Mouse (Mus musculus) monocyte, adult 5-6 weeks (primary cell): ENCODE results near the gene Atad3a. TPM values are rescaled to one million over a fixed set of nuclear protein-coding genes. Genes with fewer than 3 reads are reported as not detected.
A peak's percentile ranks its signal among the peaks of the same experiment; 100 is the strongest.
"Not testable (repeated sequence)": the region's sequence is repeated elsewhere in the genome, so short reads cannot be mapped to it uniquely, and the experiment has no call there.

Source experiments
- ATAC-seq: fragments of 153-309, 156-312 bp; replicated peaks from 2 replicates; pipeline ENCODE4 v1.8.0; 2017; ENCODE audit warnings: mild to moderate bottlenecking; ENCODE audit not compliant: low TSS enrichment, insufficient number of reproducible peaks, severe bottlenecking, poor library complexity, low FRiP score
- total RNA-seq: library from RNA; stranded (forward); fragments of 200-1000, 200-491, 200-594 nt; gene quantifications from 3 replicates; pipeline ENCODE4 v1.2.3, GENCODE M21; 2017

The Atad3a gene
- total RNA-seq, 1 experiment from 2014 or later = 24.8 TPM

DNA sequence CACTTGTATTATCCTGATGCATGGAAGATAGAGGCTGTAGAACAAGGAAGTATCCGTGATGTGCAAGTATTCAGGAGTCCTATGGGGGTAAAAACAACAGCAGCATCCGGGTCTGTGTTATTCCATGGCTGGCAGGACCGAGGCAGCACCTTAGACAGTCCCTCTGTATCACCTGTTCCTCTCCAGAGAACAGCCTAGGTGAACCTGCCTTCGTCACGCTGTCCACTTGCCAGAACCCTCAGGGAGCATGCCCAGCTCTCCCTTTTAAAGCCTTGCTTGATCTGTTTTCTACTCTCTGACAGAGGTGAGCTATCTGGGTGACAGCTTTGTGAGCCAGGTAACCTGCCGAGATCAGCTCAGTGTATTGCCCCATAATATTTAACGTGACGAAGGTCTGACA is 16.4 kb downstream of the Atad3a start:
- no peak for ATAC-seq

DNA sequence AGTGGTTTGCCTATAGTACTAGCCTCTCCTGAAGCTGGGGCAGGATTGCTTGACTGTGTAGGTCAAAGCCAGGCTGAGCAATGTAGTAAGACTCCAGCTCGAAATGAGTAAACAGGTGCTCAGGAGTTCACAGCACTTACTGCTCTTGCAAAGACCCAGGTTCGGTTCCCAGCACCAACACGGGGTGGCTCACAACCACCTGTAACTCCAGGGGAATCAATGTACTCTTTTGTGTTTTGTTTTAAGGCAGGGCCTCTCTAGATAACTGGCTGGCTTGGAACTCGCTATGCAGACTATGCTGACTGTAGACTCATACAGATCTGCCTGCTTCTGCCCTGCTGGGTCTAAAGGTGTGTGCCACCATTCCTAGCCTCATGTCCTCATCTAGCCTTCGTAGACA is 18.2 kb downstream of the Atad3a start:
- no peak for ATAC-seq

DNA sequence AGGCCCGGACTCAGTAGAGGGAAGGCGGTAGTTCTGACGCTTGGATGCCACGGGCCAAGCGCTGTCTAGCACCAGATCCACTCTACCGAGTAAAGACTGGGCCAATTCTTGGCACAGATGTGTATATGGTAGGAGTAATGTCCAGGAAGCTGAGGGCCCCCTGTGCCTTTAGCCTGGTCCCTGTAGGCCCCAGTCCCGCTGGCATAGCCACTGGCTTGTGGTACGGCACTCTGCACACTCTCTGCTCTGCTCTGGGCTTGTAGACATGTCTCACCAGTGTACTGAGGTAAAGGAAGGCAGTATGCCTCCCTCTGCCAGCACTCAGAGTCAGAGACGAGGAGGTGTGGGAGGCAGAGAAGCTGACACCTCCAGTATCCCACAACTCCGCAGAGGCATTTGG is 20.2 kb downstream of the Atad3a start:
- not testable (repeated sequence) for ATAC-seq

DNA sequence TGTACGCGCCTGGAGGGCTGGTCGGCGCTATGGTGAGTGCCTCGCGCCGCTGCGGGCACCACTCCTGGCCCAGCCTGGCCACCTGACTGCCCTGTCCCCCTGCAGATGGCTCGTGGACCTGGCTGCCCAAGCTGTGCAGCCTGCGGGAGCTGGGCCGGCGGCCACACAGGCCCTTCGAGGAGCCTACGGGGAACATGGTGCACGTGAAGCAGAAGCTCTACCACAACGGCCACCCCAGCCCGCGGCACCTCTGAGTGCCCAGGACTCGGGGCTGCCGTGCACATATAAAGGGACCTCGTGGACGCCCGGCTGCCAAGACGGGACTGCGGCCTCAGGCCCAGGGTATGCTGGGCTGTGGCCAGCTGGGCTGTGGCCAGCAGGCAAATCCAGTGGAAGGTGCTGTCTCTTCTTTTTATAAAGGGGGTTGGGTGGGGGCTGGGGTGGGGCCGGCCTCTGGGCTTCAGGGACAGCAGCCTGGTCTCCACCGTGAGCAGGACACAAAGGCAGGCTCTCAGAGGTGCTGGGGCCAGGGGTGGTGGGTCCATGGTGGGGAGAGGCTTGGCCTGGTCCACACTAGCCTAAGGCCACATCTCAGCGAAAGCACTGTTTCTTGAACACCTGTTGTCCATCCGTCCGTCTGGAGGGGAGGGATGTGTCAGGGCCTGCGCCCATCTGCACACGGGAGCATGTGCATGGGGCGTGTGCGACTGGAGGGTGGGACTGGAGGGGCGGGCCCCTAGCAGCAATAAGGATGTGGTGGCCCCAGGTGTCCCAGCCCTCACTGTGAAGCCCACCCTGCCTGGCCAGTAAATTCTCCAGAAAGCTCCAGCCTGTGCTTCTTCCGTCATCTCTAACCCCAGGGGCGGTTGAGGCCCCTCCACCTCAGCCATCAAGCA is 20.9 kb downstream of the Atad3a start:
- no peak for ATAC-seq

DNA sequence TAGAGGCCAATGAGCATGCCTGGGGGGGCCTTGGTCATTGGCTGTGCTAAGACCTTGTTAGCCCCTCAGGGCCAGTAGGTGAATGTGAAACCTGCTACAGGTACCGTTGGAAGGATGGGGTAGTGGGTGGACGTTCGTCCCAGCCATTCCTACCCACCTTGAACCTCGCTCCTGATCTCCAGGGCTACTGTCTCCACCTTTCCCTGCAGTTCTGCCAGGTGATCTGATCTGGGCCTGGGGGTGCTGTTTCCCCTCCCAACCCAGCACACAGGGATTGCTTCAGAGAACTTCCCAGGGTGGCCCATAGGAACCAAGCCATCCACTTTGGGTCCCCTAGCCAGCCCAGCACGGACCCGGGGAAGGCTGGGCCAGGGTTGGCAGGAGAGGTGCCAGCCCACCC is 21.7 kb downstream of the Atad3a start:
- ATAC-seq = no peak

DNA sequence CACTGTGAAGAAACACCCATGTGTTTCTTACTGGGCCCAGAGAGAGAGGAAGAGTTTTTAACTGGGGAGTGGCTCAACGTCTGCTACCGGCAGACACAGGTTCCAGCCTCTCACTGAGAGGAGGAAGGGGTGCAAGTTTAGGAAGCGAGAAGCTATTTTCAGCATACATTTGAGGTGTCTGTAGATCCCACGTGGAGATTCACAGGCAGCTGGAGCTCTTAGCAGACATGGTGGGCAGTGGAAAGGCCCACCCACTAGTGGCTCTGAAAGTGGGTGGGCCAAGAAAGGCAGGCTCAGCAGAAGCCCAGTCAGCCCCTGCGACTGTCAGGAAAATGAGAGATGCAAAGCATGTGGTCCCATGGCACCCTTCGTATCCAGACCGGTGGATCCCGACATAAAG is 22.6 kb downstream of the Atad3a start:
- ATAC-seq = no peak

DNA sequence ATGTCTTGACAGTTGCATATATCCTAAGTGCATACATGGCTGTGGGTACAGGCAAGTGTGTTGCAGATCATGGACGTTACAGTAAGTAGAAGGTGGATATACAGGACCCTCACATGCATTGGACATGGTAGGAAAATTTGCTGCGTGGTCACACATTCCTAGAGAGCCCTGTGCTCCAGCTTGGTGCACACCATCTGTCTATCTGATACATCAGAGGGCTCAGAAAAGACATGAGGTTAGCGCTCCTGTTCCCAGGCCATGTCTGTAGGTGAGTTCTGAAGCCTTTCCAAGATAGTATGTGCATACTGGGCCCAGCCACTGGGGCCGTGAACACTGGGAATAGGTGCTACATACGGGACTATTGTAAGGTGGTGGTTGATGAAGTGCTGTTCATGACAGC is 24.5 kb downstream of the Atad3a start:
- no peak for ATAC-seq

DNA sequence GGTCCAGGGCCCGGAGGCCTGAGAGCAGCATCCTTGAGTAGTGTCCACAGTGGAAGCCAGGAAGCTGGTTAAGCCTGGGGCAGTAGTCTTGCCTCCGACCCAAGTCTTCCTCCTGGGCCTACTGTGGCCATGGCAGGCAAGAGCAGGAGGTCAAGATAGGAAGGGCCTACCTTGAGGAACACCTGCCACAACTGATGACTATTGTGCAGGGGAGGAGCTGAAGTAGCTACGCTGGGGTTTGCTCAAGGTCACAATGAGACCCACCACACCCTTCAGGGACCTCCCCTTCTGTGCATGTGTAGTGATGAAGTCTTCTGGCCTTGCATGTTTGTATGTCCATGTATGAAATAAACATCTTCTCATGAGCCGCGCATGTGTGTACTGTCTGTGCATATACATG is 25.1 kb downstream of the Atad3a start:
- ATAC-seq = no peak

DNA sequence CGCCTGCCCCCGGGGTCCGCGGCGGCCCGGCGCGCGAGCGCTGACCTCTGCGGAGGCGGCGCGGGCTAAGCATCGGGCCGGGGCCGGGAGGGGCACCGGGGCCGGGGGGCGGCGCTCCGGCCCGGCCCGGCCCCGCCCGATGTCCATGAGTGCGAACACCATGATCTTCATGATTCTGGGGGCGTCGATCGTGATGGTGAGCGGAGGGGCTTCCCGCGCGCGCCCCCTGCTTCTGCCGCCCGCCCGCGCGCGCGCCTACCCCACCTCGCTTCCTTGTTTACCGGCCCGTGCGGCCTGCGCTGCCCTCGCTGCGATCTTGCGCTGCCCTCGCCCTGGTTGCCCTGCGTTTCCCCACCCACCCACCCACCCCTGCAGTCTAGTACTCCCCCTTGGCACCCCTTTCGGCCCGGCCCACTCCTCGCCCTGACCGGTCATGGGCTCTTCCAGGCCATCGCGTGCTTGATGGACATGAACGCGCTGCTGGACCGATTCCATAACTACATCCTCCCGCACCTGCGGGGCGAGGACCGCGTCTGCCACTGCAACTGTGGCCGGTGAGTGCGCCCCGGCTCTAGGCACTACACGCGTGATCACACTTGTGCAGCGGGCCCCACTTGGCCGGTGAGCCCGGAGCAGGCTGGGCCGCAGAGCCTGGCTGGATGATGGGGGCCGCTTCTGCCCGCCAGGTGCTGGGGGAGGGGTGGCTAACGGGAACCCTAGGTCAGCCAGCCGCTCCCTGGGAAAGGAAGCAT is 25.8 kb downstream of the Atad3a start:
- no peak for ATAC-seq

DNA sequence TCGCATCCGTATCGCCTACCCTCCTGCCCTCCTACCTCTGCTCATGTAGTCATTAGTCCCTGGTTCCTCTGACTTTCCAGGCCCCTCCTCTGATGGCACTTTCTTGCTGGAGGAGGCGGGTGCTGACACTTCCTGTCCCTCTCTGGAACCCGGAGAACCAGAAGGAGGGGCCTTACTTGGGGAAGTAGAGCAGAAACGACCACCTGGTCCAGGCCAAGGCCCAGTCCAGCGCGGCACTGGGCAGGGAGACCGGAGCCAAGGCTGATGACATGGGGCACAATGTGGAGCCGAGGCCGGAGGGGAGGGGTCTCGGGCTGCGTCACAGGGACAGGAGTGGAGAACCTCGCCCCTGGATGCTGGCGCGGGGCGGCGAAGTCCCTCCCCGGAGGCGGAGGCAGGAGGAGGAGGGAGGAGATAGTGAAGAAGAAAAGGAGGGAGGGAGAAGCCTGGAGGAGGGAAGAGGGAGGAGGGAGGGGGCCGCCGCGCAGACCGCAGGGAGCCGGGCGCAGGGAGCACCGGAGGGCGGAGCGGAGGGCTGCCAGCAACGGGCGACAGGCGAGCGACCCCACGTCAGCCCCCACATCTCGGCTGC is 26.4 kb downstream of the Atad3a start, which contains the start of gene Tmem240:
Tmem240 (plus strand) TSS at position 451 of the 592 bp plus-strand sequence.
- peak; percentile 62 for ATAC-seq

DNA sequence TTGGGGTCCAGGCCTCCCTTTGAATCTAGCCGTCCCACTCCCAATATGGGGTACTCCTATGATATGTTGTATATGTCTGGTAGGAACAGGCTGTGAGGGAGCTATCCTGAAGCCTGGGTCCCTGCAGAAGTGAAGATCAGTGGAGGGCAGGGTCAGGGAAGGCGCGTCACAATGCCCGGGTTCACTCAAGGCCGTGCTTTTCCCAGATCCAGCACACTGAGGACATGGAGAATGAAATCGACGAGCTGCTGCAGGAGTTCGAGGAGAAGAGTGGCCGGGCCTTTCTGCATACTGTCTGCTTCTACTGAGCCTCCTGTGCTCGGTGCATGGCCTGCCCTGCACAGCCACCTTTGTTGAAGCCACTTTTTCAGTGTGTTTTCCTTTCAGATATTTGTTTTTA is 27.6 kb downstream of the Atad3a start:
- ATAC-seq = no peak

DNA sequence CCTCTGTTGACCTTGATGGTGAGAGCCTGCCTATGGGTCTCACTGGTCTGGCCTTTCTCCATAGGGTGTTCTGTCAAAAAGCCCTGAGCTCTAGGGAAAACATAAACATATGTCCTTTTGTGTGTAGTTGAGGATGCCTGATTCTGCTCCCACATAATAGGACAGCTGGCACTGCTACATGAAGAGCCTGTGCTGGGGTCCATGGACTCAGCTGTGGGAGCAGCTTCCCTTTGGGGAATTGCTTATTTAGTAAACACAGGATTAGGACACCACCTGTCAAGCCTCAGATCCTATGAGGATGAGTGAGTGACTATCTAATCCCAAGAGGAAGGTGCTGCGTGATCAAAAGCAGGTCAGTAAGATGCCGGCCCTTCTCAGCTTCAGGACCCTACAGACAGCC is 32.9 kb downstream of the Atad3a start:
- no peak for ATAC-seq

DNA sequence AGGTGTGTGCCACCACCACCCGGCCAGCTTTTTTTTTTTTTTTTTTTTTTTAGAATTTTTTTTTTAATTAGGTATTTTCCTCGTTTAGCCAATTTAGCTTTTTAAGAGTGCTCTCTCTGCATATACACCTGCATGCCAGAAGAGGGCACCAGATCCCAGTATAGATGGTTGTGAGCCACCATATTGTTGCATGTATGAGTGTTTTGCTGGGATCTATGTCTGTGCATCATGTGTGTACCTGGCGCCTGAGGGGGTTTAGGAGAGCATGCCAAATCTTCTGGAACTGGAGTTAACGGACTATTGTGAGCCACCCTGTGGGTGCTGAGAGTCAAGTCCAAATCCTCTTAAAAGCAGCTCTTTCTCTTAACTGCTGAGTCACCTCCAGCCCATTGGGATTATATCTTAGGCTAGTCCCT is 39.2 kb downstream of the Atad3a start:
- ATAC-seq = peak; percentile 59; the same call in 1 of the 2 replicates

DNA sequence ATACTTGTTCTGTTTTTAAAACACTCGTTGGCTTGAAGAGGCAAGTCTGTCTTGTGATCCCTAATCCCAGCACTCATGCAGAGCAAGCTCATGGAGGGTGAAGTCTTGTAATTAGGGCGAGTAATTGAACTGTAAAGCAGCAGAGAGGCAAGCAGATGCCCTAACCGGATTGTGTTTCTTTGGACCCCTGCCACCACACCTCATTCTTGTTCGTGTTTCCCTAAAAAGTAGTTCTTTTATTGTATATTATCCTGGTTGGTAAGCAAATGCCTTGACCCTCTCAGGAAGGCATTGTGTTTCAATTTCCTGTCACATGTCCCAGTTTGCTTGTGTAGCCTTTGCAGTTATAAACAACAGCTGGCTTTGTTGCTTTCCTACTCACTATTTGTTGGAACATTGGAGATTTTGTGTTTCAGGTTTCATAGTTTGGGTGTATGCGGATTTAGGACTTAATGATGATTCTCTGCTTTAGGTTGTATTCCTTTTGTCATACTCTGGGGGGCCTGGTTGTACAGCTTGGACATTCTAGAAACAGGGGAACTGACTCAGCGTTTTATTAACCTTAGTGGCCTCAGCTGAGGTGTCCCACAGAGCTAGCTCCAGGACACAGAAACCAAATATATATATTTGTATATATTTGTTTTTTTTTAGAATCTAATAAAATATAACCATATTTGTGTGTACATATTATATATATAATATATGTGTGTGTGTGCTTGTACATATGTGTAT is 50.2 kb downstream of the Atad3a start:
- no peak for ATAC-seq

DNA sequence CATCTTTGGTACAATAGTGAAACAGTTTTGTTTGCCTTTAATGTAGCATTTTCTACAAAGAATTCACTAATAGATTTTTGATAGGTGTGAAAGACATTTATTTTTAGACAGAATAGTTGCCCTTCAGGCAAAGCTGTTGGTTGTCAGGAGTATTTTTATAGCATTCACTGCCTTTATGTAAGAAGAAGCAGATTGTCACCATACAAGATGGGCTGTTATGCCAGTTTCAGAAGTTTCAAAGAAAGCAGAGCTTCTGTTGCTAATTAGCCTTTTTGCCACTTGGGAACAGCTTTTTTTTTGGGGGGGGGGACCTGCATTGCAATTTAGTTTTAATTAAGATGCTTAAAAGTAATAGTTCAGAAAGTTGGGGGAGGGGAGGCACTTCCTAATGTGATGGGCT is 51.9 kb downstream of the Atad3a start:
- no peak for ATAC-seq

DNA sequence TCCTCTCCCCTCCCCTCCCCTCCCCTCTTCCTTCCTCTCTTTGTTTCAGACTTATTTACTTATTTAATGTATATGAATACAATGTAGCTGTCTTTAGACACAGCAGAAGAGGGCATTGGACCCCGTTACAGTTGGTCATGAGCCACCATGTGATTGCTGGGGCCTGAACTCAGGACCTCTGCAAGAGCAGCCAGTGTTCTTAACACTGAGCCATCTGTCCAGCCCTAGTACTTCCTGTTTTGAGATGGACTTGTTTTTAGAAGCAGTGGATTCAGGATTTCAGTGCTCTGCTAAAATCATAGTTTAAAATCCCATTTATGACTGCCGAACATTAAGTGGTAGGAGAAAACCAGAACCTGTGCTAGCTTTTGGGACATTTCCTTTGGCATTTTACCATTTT is 52.3 kb downstream of the Atad3a start:
- ATAC-seq = no peak

DNA sequence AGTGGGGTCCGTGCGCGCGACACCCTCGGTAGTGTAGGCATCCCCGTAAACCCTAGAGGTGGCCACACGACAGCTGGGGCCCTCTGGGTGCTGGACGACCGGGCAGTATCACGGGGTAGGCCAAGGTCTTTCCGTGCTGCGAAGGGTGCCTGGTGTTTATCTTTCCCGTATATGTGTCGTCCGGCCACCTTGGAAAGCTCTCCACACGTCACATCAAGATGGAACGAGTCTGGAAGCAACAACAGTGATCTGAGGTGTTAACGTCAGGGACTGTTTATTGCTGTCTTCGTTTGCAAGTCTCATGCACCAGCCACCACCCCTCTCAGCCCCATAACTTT is 55.3 kb downstream of the Atad3a start:
- ATAC-seq = peak; percentile 43

DNA sequence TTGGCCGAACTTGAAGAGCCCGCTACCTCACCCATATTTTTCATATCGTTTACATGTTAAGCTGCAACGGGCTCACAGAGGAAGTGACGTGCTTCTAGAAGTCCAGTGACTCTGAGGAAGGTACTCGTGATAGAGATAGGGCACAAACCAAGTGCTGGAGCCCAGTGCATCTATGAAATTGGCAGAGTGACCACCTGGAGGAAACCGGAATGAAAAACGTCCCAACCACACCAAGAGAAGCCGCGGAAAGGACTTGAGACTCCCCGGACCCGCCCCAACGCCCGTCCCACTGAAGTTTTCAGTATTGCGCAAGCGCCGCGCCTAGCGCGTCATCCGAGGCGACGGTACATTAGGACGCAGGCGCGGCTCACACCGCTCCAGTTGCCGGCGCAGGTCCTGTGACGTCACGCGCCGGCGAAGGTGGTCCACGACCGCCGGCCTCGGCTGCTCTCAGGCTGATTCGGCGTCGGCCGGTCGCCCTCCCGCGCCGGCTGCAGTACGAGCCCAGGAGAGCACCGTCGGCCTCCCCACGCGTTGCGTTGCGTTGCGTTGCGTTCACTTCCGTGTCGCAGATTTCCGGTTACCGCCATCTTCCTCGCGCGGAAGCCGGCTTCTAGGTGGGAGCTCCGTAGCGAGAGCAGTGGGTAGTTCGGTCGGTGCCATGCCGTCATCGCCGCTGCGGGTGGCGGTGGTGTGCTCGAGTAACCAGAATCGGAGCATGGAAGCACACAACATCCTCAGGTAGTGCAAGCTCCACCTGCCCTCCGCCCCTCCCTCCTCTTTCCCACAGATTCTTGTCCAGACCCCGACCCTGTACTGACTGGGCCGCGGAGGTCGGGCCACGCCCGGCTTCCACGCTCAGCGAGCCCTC is 55.9 kb downstream of the Atad3a start, which contains the start of gene Ssu72:
Ssu72 (plus strand) TSS at position 80 of the 871 bp plus-strand sequence.
- ATAC-seq = peak; percentile 77
